Mouse (Mus musculus) stomach, postnatal 0 days (tissue): ENCODE results near the gene Asb1.

Experiments used
- CTCF ChIP-seq: IDR thresholded peaks from 2 replicates; pipeline ENCODE4 v1.5.1; 2016; ENCODE audit warnings: antibody characterized with exemption, low read depth, mild to moderate bottlenecking, moderate library complexity
- EP300 ChIP-seq: optimal IDR thresholded peaks from 2 replicates; pipeline ENCODE3; 2016; ENCODE audit warnings: antibody characterized with exemption

DNA sequence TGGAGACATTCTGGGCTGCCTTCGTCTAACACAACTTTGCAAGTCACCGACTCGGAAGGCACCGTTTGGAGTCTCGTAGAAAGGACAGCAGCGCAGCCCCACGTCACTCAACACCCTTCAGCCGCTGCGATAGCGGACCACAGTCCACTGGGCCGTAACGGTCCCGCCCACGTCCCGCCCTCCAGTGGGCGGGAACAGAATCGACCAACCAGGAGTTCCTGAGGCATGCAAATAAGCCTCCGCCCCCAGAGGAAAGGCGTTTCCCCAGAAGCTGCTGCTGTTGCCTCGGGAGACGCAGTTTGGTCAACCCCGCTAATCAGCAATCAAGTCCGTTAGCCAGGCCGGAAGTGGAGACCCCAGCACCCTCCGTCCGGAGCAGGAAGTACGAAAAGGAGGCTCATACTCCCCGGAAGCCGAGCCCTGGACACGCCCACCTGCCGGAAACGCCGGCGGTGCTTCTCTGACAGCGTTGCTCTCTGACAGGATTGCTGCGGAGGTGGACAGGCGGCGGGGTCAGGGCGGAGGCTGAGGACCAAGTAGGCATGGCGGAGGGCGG, at the start of gene Asb1:
- peak; percentile 52 for TF ChIP-seq CTCF
- TF ChIP-seq EP300, result no peak
